14 mouse cellular contexts compared by ENCODE assay signal in genomic region chr9:102138671-102139070, GRCm38 (mm10).
A peak's percentile ranks its signal among the peaks of the same experiment; 100 is the strongest.
DNase-seq lines count a peak whose midpoint lies in the region; ATAC-seq and TF ChIP-seq lines count a peak whose summit lies in the region.
"Had no signal": no experiment of that assay in that cellular context is flagged by ENCODE, and none has a peak within 500 bp of the region (broad histone marks: within the 10 kb centered on the region; RNA-seq: fewer than 3 reads in every experiment).

No protein-coding gene starts in this region.

- no peak for ATAC-seq in midbrain, embryonic 13.5 days
- ATAC-seq: intestine, embryonic 15.5 days had no signal

- 0 out of 2 replicates have a peak overlapping the region, but pooled peaks have one; percentile 6 for H3K27ac ChIP-seq in midbrain, embryonic 10.5 days (replicated peaks)
- no peak overlapping the region for H3K27ac ChIP-seq in midbrain, embryonic 13.5 days
- peak overlapping the region; percentile 84; the same call in 1 of the 2 replicates for H3K27ac ChIP-seq in left cerebral cortex, adult 2 months
- H3K27ac ChIP-seq: embryonic facial prominence, embryonic 13.5 days; heart, embryonic 13.5 days; intestine, embryonic 15.5 days; liver, embryonic 13.5 days had no signal

- no peak overlapping the region; the same call in 1 of the 2 replicates for H3K9ac ChIP-seq in midbrain, embryonic 13.5 days (replicated peaks)
- H3K9ac ChIP-seq: embryonic facial prominence, embryonic 13.5 days; heart, embryonic 13.5 days; intestine, embryonic 15.5 days; liver, embryonic 13.5 days had no signal

- DNase-seq in midbrain, embryonic 10.5 days (ENCODE audit: low spot score): no peak
- peak; percentile 25 to 43 for DNase-seq in frontal cortex, postnatal 25 days (ENCODE audit: low spot score in 2 of 2)
- DNase-seq in left cerebral cortex, adult 2 months (ENCODE audit: extremely low spot score in 1 of 2, low spot score in 2 of 2): peak; percentile 64 to 67
- DNase-seq in right cerebral cortex, postnatal 25 days: peak; percentile 69
- DNase-seq in Muller cell, postnatal 12 days (ENCODE audit: inconsistent ontology term): no peak
- DNase-seq in retina, embryonic 14.5 days (ENCODE audit: low spot score): no peak
- DNase-seq: gastrocnemius, postnatal 10 days; liver, embryonic 13.5 days; lung, postnatal 14 days; thymus, adult 18-20 months had no signal

- 80% methylated on average over 7 of the region's 7 CpGs for WGBS in midbrain, embryonic 10.5 days
- 57% methylated on average over 7 of the region's 7 CpGs for WGBS in midbrain, embryonic 13.5 days

- no peaks in the 10 kb centered on the region for H3K9me3 ChIP-seq in midbrain, embryonic 10.5 days (replicated peaks)
- H3K9me3 ChIP-seq in midbrain, embryonic 13.5 days: no peaks in the 10 kb centered on the region
- H3K9me3 ChIP-seq: embryonic facial prominence, embryonic 13.5 days; heart, embryonic 13.5 days; intestine, embryonic 15.5 days; liver, embryonic 13.5 days had no signal

- TF ChIP-seq CTCF in left cerebral cortex, adult 2 months (IDR thresholded peaks at IDR 0.05): no peak

- no peaks in the 10 kb centered on the region for H3K27me3 ChIP-seq in midbrain, embryonic 10.5 days (ENCODE audit: low read depth, poor library complexity, severe bottlenecking)
- H3K27me3 ChIP-seq in midbrain, embryonic 13.5 days: no peaks in the 10 kb centered on the region
- H3K27me3 ChIP-seq: embryonic facial prominence, embryonic 13.5 days; heart, embryonic 13.5 days; intestine, embryonic 15.5 days; liver, embryonic 13.5 days had no signal

- intact Hi-C loops in left cerebral cortex, adult 2 months (cut with DNase I): loop anchor here (1.0 kb wide), 1 partner anchor 215 kb away; no protein-coding TSS in a partner anchor

- H3K36me3 ChIP-seq in midbrain, embryonic 10.5 days: no peaks in the 10 kb centered on the region
- H3K36me3 ChIP-seq in midbrain, embryonic 13.5 days: 0 out of 2 replicates have a peak, but pooled peaks cover 3% of the 10 kb centered on the region
- H3K36me3 ChIP-seq: embryonic facial prominence, embryonic 13.5 days; heart, embryonic 13.5 days; intestine, embryonic 15.5 days; liver, embryonic 13.5 days had no signal

- H3K4me3 ChIP-seq in midbrain, embryonic 10.5 days: no peak overlapping the region
- H3K4me3 ChIP-seq in midbrain, embryonic 13.5 days (replicated peaks): no peak overlapping the region
- no peak overlapping the region for H3K4me3 ChIP-seq in left cerebral cortex, adult 2 months
- H3K4me3 ChIP-seq: embryonic facial prominence, embryonic 13.5 days; heart, embryonic 13.5 days; intestine, embryonic 15.5 days; liver, embryonic 13.5 days had no signal

- peaks cover 11% of the 10 kb centered on the region for H3K4me1 ChIP-seq in midbrain, embryonic 10.5 days
- peaks cover 19% of the 10 kb centered on the region for H3K4me1 ChIP-seq in midbrain, embryonic 13.5 days (replicated peaks)
- H3K4me1 ChIP-seq: embryonic facial prominence, embryonic 13.5 days; heart, embryonic 13.5 days; intestine, embryonic 15.5 days; liver, embryonic 13.5 days had no signal

- no peak overlapping the region for H3K4me2 ChIP-seq in midbrain, embryonic 13.5 days (replicated peaks)
- H3K4me2 ChIP-seq: embryonic facial prominence, embryonic 13.5 days; heart, embryonic 13.5 days; intestine, embryonic 15.5 days; liver, embryonic 13.5 days had no signal

Comparison
In these comparisons a context has a peak if more than half of its experiments do, and no peak if none do; other contexts are left out.
1. DNase-seq: peak in frontal cortex, postnatal 25 days (2 of 2), left cerebral cortex, adult 2 months (2 of 2) and right cerebral cortex, postnatal 25 days (single experiment); none in midbrain, embryonic 10.5 days (single experiment), Muller cell, postnatal 12 days (single experiment) and retina, embryonic 14.5 days (single experiment).